Mouse (Mus musculus) ES-E14 (cell line): ENCODE measurements around the gene Kcnip1. TPM values are rescaled to one million over a fixed set of nuclear protein-coding genes. Genes with fewer than 3 reads are reported as not detected.

ENCODE experiments used
- DNase-seq: peaks from one replicate; pipeline ENCODE4 v3.0.0-alpha.2; 2013; ENCODE audit warnings: low read depth, low spot score
- H3K27ac ChIP-seq: 2 replicates; pipeline ENCODE4 v1.5.1; 2012; ENCODE audit warnings: low read depth, mild to moderate bottlenecking, low read length, moderate library complexity, mixed read lengths; ENCODE audit not compliant: poor library complexity, insufficient read depth, severe bottlenecking
- H3K36me3 ChIP-seq: 2 replicates; pipeline ENCODE4 v1.6.1; 2012; ENCODE audit warnings: mild to moderate bottlenecking, low read length, moderate library complexity, mixed read lengths; ENCODE audit not compliant: control insufficient read depth, poor library complexity, insufficient read depth, severe bottlenecking
- H3K4me1 ChIP-seq, 2 experiments: fragments of 150-350 bp in 1 of 2; sonication (generic) in 1 of 2; 2 replicates each; pipeline ENCODE4 v1.6.1; 2012; ENCODE audit warnings: low read length in 2 of 2, mild to moderate bottlenecking in 1 of 2, mixed read lengths in 1 of 2; ENCODE audit not compliant: control insufficient read depth in 2 of 2, insufficient read depth in 2 of 2, poor library complexity in 1 of 2
- H3K4me3 ChIP-seq, 2 experiments: fragments of 150-350 bp in 1 of 2; sonication (generic) in 1 of 2; 2 replicates each; pipeline ENCODE4 v1.5.1; 2012; ENCODE audit warnings: low read length in 2 of 2, low read depth in 1 of 2, mild to moderate bottlenecking in 1 of 2, mixed read lengths in 1 of 2; ENCODE audit not compliant: insufficient read depth in 1 of 2, poor library complexity in 1 of 2, severe bottlenecking in 1 of 2
- H3K9ac ChIP-seq: 2 replicates; pipeline ENCODE4 v1.6.1; 2012; ENCODE audit warnings: low read depth, mild to moderate bottlenecking, low read length, mixed read lengths; ENCODE audit not compliant: poor library complexity, insufficient read depth, severe bottlenecking
- H3K9me3 ChIP-seq: fragments of 150-350 bp; sonication (generic); 2 replicates; pipeline ENCODE4 v1.6.1; 2012; ENCODE audit warnings: low read depth, mild to moderate bottlenecking, low read length; ENCODE audit not compliant: control insufficient read depth, insufficient read depth
- CHD2 ChIP-seq: IDR thresholded peaks from 2 replicates; pipeline ENCODE4 v1.6.1; 2014; ENCODE audit warnings: mild to moderate bottlenecking, low read depth, low read length, inconsistent platforms
- HCFC1 ChIP-seq: IDR thresholded peaks from 2 replicates; pipeline ENCODE4 v1.6.1; 2012; ENCODE audit warnings: low read length, inconsistent platforms, borderline replicate concordance; ENCODE audit not compliant: insufficient read depth
- MAFK ChIP-seq: IDR thresholded peaks from 2 replicates; pipeline ENCODE4 v1.6.1; 2014; ENCODE audit warnings: mild to moderate bottlenecking, low read depth, low read length, inconsistent platforms; ENCODE audit not compliant: insufficient read depth
- ZC3H11A ChIP-seq: IDR thresholded peaks from 2 replicates; pipeline ENCODE4 v1.6.1; 2012; ENCODE audit warnings: low read depth, mild to moderate bottlenecking, inconsistent platforms, low read length, borderline replicate concordance
- ZNF384 ChIP-seq: IDR thresholded peaks from 2 replicates; pipeline ENCODE4 v1.6.1; 2012; ENCODE audit warnings: low read depth, low read length, inconsistent platforms
- in situ Hi-C, 2 experiments: fragments of 600-800 bp; cut with MboI; formaldehyde crosslinking; loops; one replicate each; pipeline ENCODE4 v1.15.1; 2025; ENCODE audit warnings: low sequenced_read_pairs in 2 of 2, inconsistent platforms in 1 of 2; ENCODE audit not compliant: unreplicated experiment in 2 of 2
- total RNA-seq: library from RNA; depleted of rRNA; stranded (reverse); fragments of 300-350 nt; gene quantifications from 2 replicates; pipeline ENCODE4 v1.2.3, GENCODE M21; 2012

The Kcnip1 gene
- total RNA-seq, 1 experiment: 0.22 TPM

DNA sequence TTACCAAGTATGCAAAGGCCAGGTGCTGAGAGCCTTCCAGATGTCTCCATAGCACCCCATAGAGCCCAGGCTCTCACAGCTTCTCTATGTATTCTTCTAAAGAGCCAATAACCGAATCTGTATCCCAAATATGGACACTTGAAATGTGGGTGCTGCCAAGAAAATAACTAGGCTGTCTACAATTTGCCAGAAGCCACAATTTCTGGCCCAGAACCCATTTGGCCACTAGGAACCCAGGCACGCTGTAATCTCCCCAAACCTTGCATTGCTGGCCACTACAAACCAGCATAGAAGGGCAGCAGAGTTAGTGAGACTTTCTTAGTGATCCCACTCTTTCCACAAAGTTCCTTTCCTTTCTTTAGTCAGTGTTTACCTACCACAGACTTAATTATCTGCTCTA lies 17.8 kb downstream of the Kcnip1 start:
- Histone ChIP-seq H3K36me3 (no peaks in the 10 kb centered on the region), H3K4me3 (no peak overlapping the region), H3K27ac (no peak overlapping the region), H3K9me3 (no peaks in the 10 kb centered on the region), H3K4me1 (no peaks in the 10 kb centered on the region), H3K9ac (no peak overlapping the region)
- no peak for DNase-seq
- TF ChIP-seq ZNF384: no peak
- TF ChIP-seq ZC3H11A: no peak
- TF ChIP-seq HCFC1: no peak
- TF ChIP-seq MAFK: no peak
- no peak for TF ChIP-seq CHD2
- in situ Hi-C loops: no loop called here

GRCm38 (mm10) chr11:33974341-33975040 lies 18.5 kb downstream of the Kcnip1 start:
- no peak for DNase-seq

GRCm38 (mm10) chr11:33972114-33972513 lies 20.8 kb downstream of the Kcnip1 start:
- no peak overlapping the region for H3K4me3 ChIP-seq
- DNase-seq: no peak
- H3K4me1 ChIP-seq: no peaks in the 10 kb centered on the region
- in situ Hi-C loops: no loop called here
- no peaks in the 10 kb centered on the region for H3K36me3 ChIP-seq
- TF ChIP-seq HCFC1: no peak
- no peak for TF ChIP-seq ZNF384
- no peak for TF ChIP-seq ZC3H11A
- no peak overlapping the region for H3K27ac ChIP-seq
- no peak overlapping the region for H3K9ac ChIP-seq
- no peaks in the 10 kb centered on the region for H3K9me3 ChIP-seq

More at GRCm38 (mm10) chr11:33974341-33975040, 18.5 kb downstream of the Kcnip1 start:
- no peak overlapping the region for H3K4me3 ChIP-seq
- in situ Hi-C loops: no loop called here
- H3K9me3 ChIP-seq: no peaks in the 10 kb centered on the region
- H3K27ac ChIP-seq: no peak overlapping the region
- TF ChIP-seq MAFK (no peak), HCFC1 (no peak), ZC3H11A (no peak), ZNF384 (no peak), CHD2 (no peak)
- H3K4me1 ChIP-seq: no peaks in the 10 kb centered on the region
- H3K36me3 ChIP-seq: no peaks in the 10 kb centered on the region
- H3K9ac ChIP-seq: no peak overlapping the region

- no peak for DNase-seq
- Histone ChIP-seq H3K4me1 (no peaks in the 10 kb centered on the region), H3K27ac (no peak overlapping the region), H3K4me3 (no peak overlapping the region), H3K9ac (no peak overlapping the region), H3K9me3 (no peaks in the 10 kb centered on the region), H3K36me3 (no peaks in the 10 kb centered on the region)
- in situ Hi-C loops: no loop called here
- TF ChIP-seq ZC3H11A (no peak), HCFC1 (no peak), MAFK (no peak), CHD2 (no peak), ZNF384 (no peak)
Measured at GRCm38 (mm10) chr11:33969199-33969598, 23.8 kb downstream of the Kcnip1 start.

DNA sequence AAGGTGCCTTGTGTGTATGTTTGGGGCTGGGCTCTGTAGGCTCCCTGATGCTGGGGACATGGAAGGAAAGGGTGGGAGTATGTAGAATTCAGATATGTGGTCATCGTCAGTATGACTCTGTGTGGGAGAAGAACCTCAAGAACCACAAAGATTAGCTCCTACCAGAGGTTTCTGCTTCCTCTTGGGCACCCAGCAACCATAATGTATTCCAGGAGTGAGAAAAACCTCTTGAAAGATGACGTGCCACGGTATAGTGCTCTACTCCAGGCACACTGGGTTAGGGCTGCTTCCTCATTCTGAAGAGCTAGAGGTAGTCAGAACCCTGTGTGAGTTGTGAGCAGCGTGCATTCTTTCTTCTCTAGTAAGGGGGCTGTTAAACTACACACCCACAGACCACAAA lies 25.2 kb downstream of the Kcnip1 start:
- Histone ChIP-seq H3K36me3 (no peaks in the 10 kb centered on the region), H3K4me3 (no peak overlapping the region), H3K27ac (no peak overlapping the region), H3K4me1 (no peaks in the 10 kb centered on the region), H3K9ac (no peak overlapping the region), H3K9me3 (no peaks in the 10 kb centered on the region)
- no peak for DNase-seq
- in situ Hi-C loops: no loop called here
- no peak for TF ChIP-seq ZNF384
- no peak for TF ChIP-seq ZC3H11A
- no peak for TF ChIP-seq HCFC1
- TF ChIP-seq CHD2: no peak
- TF ChIP-seq MAFK: no peak
